Mouse (Mus musculus) heart, adult 11 months (tissue): ENCODE data around the gene Gm20388.

Source experiments
- DNase-seq: peaks from one replicate; pipeline ENCODE4 v3.0.0; 2022

Gm20388 gene

GRCm38 (mm10) chr8:120050376-120050775 is 139.7 kb downstream of the Gm20388 start:
- no peak for DNase-seq

GRCm38 (mm10) chr8:120051006-120051405 is 140.4 kb downstream of the Gm20388 start:
- DNase-seq: peak; percentile 95

DNA sequence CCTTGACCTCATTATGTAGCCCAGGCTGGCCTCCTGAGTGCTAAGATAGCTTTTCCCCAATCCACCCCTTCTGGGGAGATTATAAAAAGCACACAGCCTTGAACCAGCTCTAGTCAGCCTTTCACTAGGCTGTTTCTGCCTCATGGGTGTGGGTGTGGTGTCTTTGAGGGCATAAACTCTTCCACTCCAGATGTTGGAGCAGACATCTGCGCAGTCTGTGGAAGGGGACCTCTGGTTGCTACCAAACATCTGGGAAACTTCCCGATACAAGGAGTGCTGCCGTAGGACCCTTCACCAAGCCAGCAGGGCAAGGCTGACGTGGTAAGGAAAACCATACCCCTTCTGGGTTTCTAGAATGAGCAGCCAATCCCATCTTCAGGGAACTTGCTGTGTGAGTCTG is 141.3 kb downstream of the Gm20388 start:
- DNase-seq: peak; percentile 96

DNA sequence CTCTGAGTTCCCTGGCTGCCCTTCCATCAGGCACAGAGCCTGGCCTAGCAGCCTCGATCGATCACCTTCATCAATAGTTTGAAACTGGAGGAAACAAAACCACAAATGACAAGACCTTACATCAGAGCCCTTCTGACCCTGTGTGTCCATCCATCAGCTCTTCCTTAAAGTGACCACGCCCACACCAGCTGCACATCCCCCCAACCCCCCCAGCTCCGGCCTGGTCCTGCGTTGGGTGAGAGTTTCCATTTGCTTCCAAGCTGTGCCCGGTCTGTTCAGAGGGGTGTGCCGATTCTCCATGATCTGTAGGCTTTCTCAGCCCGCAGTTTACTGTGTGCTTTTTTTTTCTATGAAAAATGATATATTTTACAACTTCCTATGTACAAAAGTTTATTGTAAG is 141.7 kb downstream of the Gm20388 start:
- DNase-seq: no peak

DNA sequence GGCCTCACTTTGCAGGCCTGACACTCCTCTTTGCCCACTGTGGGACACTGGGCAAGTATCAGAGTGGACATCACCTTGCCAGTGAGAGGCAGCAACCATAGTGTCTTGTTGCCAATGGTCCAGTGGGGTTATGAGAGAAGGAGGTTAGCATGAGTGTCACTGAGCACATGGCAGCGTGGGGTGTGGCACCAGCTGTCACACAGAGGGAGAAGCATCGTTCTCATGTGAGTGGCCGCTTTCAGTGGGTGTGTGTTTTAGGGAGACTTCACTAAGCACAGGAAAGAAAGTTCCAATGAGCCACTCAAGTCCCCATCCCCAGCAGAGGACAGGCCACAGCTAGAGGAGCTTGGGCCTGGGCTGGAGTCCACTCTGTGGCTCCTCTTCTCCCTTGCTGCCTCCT is 144.2 kb downstream of the Gm20388 start:
- no peak for DNase-seq

DNA sequence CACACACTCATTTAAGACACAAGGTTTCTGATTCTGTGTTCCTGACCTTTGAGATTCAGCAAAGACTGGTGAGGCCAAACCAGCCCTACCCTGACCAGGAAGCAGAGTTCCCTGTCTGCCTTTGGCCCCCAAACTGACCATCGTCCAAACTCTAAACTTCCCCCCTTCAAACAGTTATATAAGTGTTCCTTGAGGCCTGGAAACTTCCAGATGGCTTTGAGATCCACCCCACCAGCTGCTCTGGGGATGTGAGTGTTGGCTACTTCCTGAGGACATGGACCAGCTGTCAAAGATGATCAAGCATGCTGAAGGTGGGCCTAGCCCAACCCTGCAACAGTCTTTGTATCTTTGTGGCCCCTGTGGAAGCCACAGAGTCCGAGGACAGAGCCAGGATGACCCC is 146.4 kb downstream of the Gm20388 start:
- DNase-seq: peak; percentile 99

DNA sequence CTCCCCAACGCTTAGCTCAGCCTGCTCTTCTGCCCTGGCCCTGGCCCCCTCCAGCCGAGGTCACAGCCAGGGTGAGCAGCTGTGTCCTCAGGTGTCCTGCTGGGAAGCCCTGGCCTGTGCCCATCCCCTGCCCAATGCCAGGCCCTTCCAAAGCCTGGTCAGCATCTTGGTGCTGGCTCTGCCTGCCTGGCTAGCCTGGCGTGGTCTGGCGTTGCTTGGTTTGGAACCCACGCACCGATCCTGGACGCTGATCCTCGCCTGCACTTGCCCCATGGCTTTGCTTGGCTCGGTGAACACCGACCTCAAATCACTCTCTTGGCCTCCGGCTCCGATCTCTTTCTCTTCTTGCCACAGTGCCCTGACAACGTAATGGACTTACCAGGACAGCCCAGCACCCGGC is 152.1 kb downstream of the Gm20388 start:
- no peak for DNase-seq

DNA sequence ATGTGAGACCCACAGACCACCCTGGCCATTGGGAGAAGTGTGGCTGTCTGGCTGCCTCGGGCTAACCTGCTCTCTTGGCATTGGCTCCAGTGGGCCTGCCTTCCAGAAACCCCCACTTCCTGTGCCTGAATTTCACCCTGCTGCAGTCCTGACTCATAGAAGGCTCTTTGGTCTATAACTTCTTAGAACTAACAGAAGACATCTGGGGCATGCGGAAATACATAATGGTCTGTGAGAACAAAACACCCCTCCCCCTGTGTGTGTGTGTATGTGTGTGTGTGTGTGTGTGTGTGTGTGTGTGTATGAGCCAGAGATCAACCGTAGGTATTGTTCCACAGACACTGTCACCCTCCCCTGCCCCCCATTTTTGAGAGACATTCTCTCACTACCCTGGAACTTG is 152.7 kb downstream of the Gm20388 start:
- DNase-seq: no peak

DNA sequence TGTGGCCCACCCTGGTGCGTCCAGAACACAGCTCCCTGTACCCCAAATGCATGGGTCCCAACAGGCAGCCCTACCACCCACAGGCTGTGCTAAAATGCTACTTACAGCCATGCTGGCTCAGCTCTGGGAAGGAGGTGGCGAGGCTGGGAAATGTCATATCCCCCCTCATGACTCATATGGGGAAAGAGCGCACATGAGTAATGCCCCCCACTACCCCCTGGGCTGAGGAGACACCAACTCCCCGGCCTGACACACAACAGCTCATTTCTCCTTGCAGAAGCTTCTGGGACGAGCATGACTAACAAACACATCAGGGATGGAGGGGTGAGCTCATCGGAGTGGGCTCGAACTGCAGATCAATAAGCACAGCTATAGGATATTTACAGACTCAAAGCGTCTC is 155.0 kb downstream of the Gm20388 start:
- peak; percentile 86 for DNase-seq

- no peak for DNase-seq
Observed at GRCm38 (mm10) chr8:120066226-120066625, 155.6 kb downstream of the Gm20388 start.

GRCm38 (mm10) chr8:120067936-120068668 is 157.5 kb downstream of the Gm20388 start:
- peak; percentile 99 for DNase-seq

DNA sequence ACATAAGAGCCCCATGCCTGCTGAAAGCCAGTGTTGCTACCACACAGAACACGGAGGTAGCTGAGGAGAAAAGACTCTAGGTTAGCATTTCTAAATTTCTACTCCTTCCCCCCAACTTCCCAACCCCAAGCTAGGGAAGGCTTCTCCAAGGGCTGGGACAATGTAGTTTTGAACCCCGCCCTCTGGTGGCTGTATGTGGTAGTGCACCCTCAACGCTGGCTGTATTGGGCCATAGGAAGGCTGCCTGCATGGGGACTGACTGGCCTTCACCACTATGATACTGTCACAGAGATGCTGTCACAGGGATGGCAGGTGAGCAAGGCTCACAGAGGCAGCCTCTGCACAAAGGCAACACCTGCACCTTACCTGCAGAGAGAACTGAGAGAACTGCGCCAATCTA is 161.0 kb downstream of the Gm20388 start:
- peak; percentile 98 for DNase-seq

DNA sequence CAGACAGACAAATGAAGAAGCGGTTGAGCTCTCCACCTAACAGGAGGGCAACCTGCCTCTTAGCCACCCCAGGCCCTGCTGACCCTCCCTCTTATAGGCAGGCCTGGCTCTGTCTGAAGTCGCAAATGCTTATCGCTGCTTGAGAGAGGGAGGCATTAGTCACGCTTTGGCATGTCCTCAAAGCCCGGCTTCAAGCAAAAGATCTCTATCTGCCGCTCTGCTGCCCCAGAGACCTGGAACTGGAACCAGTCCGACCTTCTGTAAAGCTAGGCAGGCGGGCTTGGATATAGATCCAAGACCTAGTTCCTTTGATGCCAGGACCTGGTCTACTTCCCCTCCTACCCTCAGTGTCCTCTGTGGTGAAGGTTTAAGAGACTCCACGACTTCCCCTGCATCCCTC is 161.6 kb downstream of the Gm20388 start:
- peak; percentile 95 for DNase-seq

GRCm38 (mm10) chr8:120072827-120073226 is 162.2 kb downstream of the Gm20388 start:
- peak; percentile 96 for DNase-seq

GRCm38 (mm10) chr8:120074516-120074915 is 163.9 kb downstream of the Gm20388 start:
- DNase-seq: no peak

DNA sequence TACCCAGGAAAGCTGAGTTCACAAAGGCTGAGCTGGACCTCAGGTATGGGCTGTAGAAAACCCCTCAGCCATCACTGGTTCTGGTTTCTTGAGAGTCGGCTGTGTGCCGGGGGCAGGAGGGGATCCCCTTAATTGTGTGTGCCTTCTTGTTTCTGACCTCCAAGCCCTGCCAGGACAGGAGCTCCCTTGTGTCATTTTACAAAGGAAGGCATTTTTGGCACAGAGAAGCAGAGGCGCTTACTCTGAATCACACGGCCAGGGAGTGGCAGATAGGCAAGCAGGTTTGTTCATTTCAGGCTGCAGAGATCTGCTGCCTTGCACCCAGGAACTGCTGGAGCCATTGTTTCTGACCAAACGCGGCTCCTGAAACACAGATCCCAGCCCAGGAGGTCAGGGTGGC is 164.7 kb downstream of the Gm20388 start:
- no peak for DNase-seq

DNA sequence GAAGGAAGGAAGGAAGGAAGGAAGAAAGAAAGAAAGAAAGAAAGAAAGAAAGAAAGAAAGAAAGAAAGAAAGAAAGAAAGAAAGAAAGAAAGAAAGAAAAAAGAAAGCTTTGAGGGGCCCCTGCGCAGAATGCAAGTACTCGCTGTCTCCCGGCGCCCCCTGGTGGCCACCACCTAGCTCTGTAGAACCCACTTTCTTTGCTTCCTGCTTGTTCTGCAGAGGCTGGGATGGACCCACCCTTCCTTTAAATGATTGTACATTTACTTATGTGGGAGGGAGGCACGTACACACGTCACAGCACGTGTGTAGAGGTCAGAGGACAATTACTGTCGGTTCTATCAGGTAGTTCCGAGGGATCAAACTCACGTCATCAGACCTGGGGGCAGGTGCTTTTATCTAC is 167.4 kb downstream of the Gm20388 start:
- peak; percentile 94 for DNase-seq

- DNase-seq: no peak
Observed at GRCm38 (mm10) chr8:120079361-120079760, 168.7 kb downstream of the Gm20388 start.

- no peak for DNase-seq
Observed at GRCm38 (mm10) chr8:120083261-120083660, 172.6 kb downstream of the Gm20388 start.

GRCm38 (mm10) chr8:120084783-120085182 is 174.1 kb downstream of the Gm20388 start:
- DNase-seq: no peak

- no peak for DNase-seq
Observed at GRCm38 (mm10) chr8:120089511-120089910, 178.9 kb downstream of the Gm20388 start.

GRCm38 (mm10) chr8:120091032-120091431 is 180.4 kb downstream of the Gm20388 start:
- DNase-seq: no peak

GRCm38 (mm10) chr8:120093103-120093502 is 182.5 kb downstream of the Gm20388 start:
- DNase-seq: no peak

GRCm38 (mm10) chr8:120094801-120095200 is 184.2 kb downstream of the Gm20388 start:
- no peak for DNase-seq

DNA sequence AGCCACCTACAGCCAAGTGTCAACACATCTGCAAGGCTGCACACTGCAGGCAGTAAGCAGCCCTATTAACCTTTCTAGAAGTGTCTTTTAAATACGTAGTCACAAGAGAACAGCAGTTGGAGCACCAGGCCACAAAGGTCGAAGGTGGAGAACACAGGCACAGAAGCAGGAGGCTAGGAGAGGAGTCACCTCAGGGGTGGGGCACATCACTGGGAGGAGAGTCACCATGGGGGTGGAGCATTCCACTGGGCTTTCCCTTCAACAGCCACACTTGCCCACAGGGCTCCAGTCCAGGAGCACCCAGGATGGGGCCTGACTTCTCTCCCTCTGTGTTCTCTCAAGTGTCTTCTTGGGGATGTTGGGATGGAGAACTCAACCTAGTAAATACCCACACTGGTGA is 185.8 kb downstream of the Gm20388 start:
- DNase-seq: no peak
